7 mouse cellular contexts compared by ENCODE assay signal in genomic region chr10:45045268-45045928, GRCm38 (mm10). TPM values are rescaled to one million over a fixed set of nuclear protein-coding genes. Genes with fewer than 3 reads are reported as not detected.
DNase-seq lines count a peak whose midpoint lies in the region; ATAC-seq and TF ChIP-seq lines count a peak whose summit lies in the region.

No protein-coding gene starts in this region.

- TF ChIP-seq CTCF in small intestine, adult 2 months (IDR thresholded peaks at IDR 0.05; ENCODE audit: extremely low read depth, insufficient read length, insufficient replicate concordance, low read depth, low read length), result peak; percentile 72; the same call in 1 of the 2 replicates

- peak; percentile 76 for DNase-seq in ZHBTc4 (ENCODE audit: low read depth, low spot score)
- DNase-seq in cerebellum, adult 9-11 months, result peak; percentile 43
- peak; percentile 78 to 85 for DNase-seq in frontal cortex, postnatal 36 days (ENCODE audit: low spot score in 2 of 2)
- DNase-seq in left cerebral cortex, postnatal 36 days (ENCODE audit: low spot score in 2 of 2), result peak; percentile 42 to 76
- peak; percentile 93 for DNase-seq in midbrain, embryonic 14.5 days

- H3K4me2 ChIP-seq in midbrain, embryonic 14.5 days (ENCODE audit: low read length), result no peak overlapping the region

- no peaks in the 10 kb centered on the region for H3K36me3 ChIP-seq in midbrain, embryonic 14.5 days (ENCODE audit: control insufficient read depth, insufficient read depth, low read length)
- H3K36me3 ChIP-seq in small intestine, adult 2 months (ENCODE audit: control insufficient read depth, insufficient read depth, low read length), result no peaks in the 10 kb centered on the region

- no peak overlapping the region for H3K27ac ChIP-seq in midbrain, embryonic 14.5 days (replicated peaks; ENCODE audit: low read depth, low read length)
- H3K27ac ChIP-seq in small intestine, adult 2 months (ENCODE audit: insufficient read depth, low read depth, low read length), result no peak overlapping the region

- TF ChIP-seq POLR2A in small intestine, adult 2 months (IDR thresholded peaks at IDR 0.05; ENCODE audit: low read depth, low read length), result no peak

- H3K9me3 ChIP-seq in midbrain, embryonic 14.5 days (ENCODE audit: control insufficient read depth, low read length), result no peaks in the 10 kb centered on the region

- ATAC-seq in inflammation-experienced regulatory T-cells, adult 6 months, result peak; percentile 88
- ATAC-seq in midbrain, embryonic 14.5 days (ENCODE audit: low FRiP score, low TSS enrichment), result peak; percentile 53; the same call in 1 of the 2 replicates

- no peaks in the 10 kb centered on the region for H3K27me3 ChIP-seq in midbrain, embryonic 14.5 days (ENCODE audit: control insufficient read depth, insufficient read depth, low read length)
- no peaks in the 10 kb centered on the region for H3K27me3 ChIP-seq in small intestine, adult 2 months (ENCODE audit: control insufficient read depth, insufficient read depth, low read length)

- 29% methylated on average over 12 of the region's 12 CpGs for WGBS in midbrain, embryonic 14.5 days
- 19% methylated on average over 12 of the region's 12 CpGs for WGBS in small intestine, adult 2 months

- intact Hi-C loops in left cerebral cortex, postnatal 36 days (cut with DNase I), result loop anchor here (1.0 to 10.0 kb wide), 4 partner anchors 588 to 1091 kb away; no protein-coding TSS in a partner anchor

- no peak overlapping the region for H3K9ac ChIP-seq in midbrain, embryonic 14.5 days (replicated peaks; ENCODE audit: low read length)

- no peak overlapping the region for H3K4me3 ChIP-seq in midbrain, embryonic 14.5 days (replicated peaks; ENCODE audit: low read depth, low read length)
- no peak overlapping the region for H3K4me3 ChIP-seq in small intestine, adult 2 months (ENCODE audit: low read depth, low read length)

- no peaks in the 10 kb centered on the region for H3K4me1 ChIP-seq in midbrain, embryonic 14.5 days (ENCODE audit: control insufficient read depth, insufficient read depth, low read length)
- no peaks in the 10 kb centered on the region; the same call in 1 of the 2 replicates for H3K4me1 ChIP-seq in small intestine, adult 2 months (ENCODE audit: control insufficient read depth, insufficient read depth, insufficient read length, low read length)

RNA-seq across cellular contexts. Expression of gene Prep, which starts 21.6 kb away (rescaled TPM):
- polyA plus RNA-seq in inflammation-experienced regulatory T-cells, adult 6 months (2017; shearing (Covaris generic)), result 1 to 10 TPM; 1.9 to 5.7 (median 3.7) TPM
- total RNA-seq in left cerebral cortex, postnatal 36 days (2021), result 1 to 10 TPM; 8.9 to 9.0 TPM
- 17.1 and 23.6 TPM in 2 replicates for polyA plus RNA-seq in midbrain, embryonic 14.5 days (2014; fragmentation: Nextera tagmentation; extraction: Ambion mirVana)
- 2.3 and 5.2 TPM in 2 replicates for polyA plus RNA-seq in small intestine, adult 2 months (2012; rRNA removed)

Comparison
In these comparisons a context has a peak if more than half of its experiments do, and no peak if none do; other contexts are left out.
1. DNase-seq: peak in every context shown above with its lines; median percentile 93 in midbrain, embryonic 14.5 days; 82 in frontal cortex, postnatal 36 days; 76 in ZHBTc4; 59 in left cerebral cortex, postnatal 36 days; 43 in cerebellum, adult 9-11 months.